Comparison of ENCODE assay signal across 19 mouse cellular contexts in the genomic region with DNA sequence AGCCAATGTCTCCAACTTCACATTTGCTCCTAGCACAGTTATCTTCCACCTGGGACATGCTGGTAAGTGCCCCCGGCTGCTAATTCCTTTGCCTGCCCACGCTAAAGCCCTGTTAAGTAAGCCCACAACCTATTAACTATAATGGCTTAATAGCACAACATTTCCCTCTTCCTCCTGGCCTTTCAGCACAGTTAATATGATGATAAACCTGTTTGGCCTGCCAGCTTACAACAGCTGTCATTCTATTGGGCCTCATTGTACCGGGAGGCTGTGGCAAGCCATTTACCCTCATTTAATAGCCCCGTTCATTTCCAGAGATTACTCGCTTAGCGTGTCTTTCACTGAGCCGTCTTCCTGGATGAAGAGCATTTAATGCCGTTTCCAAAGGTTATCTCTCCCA. TPM values are rescaled to one million over a fixed set of nuclear protein-coding genes. Genes with fewer than 3 reads are reported as not detected.
DNase-seq lines count a peak whose midpoint lies in the region; ATAC-seq and TF ChIP-seq lines count a peak whose summit lies in the region.
"Had no signal": no experiment of that assay in that cellular context is flagged by ENCODE, and none has a peak within 500 bp of the region (broad histone marks: within the 10 kb centered on the region; RNA-seq: fewer than 3 reads in every experiment).

No protein-coding gene starts in this region.

- no peak for DNase-seq in kidney, postnatal 36 days
- peak; percentile 60 for DNase-seq in brain, embryonic 14.5 days (ENCODE audit: low read depth)
- DNase-seq in ovary, adult 18-20 months (ENCODE audit: low spot score), result no peak
- DNase-seq: cerebellum, postnatal 10 days; gastrocnemius, postnatal 25 days; heart, postnatal 10 days; left cerebral cortex, postnatal 4 days; lung, adult 2 months; spleen, adult 18-20 months; thymus, postnatal 36 days had no signal

- no peak overlapping the region for H3K9ac ChIP-seq in forebrain, embryonic 12.5 days
- H3K9ac ChIP-seq in forebrain, embryonic 16.5 days (replicated peaks; ENCODE audit: low read depth, low read length), result no peak overlapping the region
- H3K9ac ChIP-seq in kidney, embryonic 16.5 days (replicated peaks; ENCODE audit: low read length), result no peak overlapping the region
- no peak overlapping the region for H3K9ac ChIP-seq in neural tube, embryonic 15.5 days (replicated peaks)
- H3K9ac ChIP-seq: hindbrain, embryonic 15.5 days had no signal

- H3K4me2 ChIP-seq in forebrain, embryonic 12.5 days, result no peak overlapping the region
- H3K4me2 ChIP-seq in forebrain, embryonic 16.5 days (ENCODE audit: low read length), result no peak overlapping the region
- no peak overlapping the region for H3K4me2 ChIP-seq in kidney, embryonic 16.5 days (replicated peaks; ENCODE audit: low read depth, low read length)
- no peak overlapping the region for H3K4me2 ChIP-seq in neural tube, embryonic 15.5 days
- H3K4me2 ChIP-seq: hindbrain, embryonic 15.5 days had no signal

- TF ChIP-seq POLR2A in brain, embryonic 14.5 days (IDR thresholded peaks at IDR 0.05; ENCODE audit: borderline replicate concordance, extremely low read depth, insufficient read depth, insufficient read length, poor library complexity, severe bottlenecking), result no peak

- 0 out of 2 replicates have a peak, but pooled peaks cover 3% of the 10 kb centered on the region for H3K4me1 ChIP-seq in forebrain, embryonic 12.5 days
- peaks cover 28% of the 10 kb centered on the region for H3K4me1 ChIP-seq in forebrain, embryonic 16.5 days (replicated peaks; ENCODE audit: control insufficient read depth, insufficient read depth, low read length)
- no peaks in the 10 kb centered on the region for H3K4me1 ChIP-seq in kidney, embryonic 16.5 days (ENCODE audit: insufficient read depth, low read length)
- H3K4me1 ChIP-seq in neural tube, embryonic 15.5 days, result peaks cover 33% of the 10 kb centered on the region

- H3K9me3 ChIP-seq in forebrain, embryonic 12.5 days, result no peaks in the 10 kb centered on the region
- H3K9me3 ChIP-seq in forebrain, embryonic 16.5 days (ENCODE audit: control insufficient read depth, low read length), result no peaks in the 10 kb centered on the region
- H3K9me3 ChIP-seq in kidney, embryonic 16.5 days (ENCODE audit: low read length), result no peaks in the 10 kb centered on the region
- H3K9me3 ChIP-seq in neural tube, embryonic 15.5 days (replicated peaks), result no peaks in the 10 kb centered on the region
- H3K9me3 ChIP-seq: hindbrain, embryonic 15.5 days had no signal

- peaks cover 89% of the 10 kb centered on the region for H3K36me3 ChIP-seq in forebrain, embryonic 12.5 days (replicated peaks)
- H3K36me3 ChIP-seq in forebrain, embryonic 16.5 days (ENCODE audit: control insufficient read depth, insufficient read depth), result peaks cover 13% of the 10 kb centered on the region
- H3K36me3 ChIP-seq in kidney, embryonic 16.5 days (ENCODE audit: insufficient read depth, low read length), result peaks cover 81% of the 10 kb centered on the region
- peaks cover 70% of the 10 kb centered on the region for H3K36me3 ChIP-seq in neural tube, embryonic 15.5 days

- H3K27me3 ChIP-seq in forebrain, embryonic 12.5 days, result no peaks in the 10 kb centered on the region
- no peaks in the 10 kb centered on the region for H3K27me3 ChIP-seq in forebrain, embryonic 16.5 days (replicated peaks; ENCODE audit: control insufficient read depth, insufficient read depth, low read length)
- H3K27me3 ChIP-seq in kidney, embryonic 16.5 days (ENCODE audit: insufficient read depth, low read length), result no peaks in the 10 kb centered on the region
- H3K27me3 ChIP-seq in neural tube, embryonic 15.5 days (replicated peaks), result no peaks in the 10 kb centered on the region
- H3K27me3 ChIP-seq: CH12.LX; hindbrain, embryonic 15.5 days had no signal

- no peak for TF ChIP-seq CTCF in brain, embryonic 14.5 days (IDR thresholded peaks at IDR 0.05; ENCODE audit: borderline replicate concordance, extremely low read depth, insufficient read depth, insufficient read length)

- H3K27ac ChIP-seq in forebrain, embryonic 12.5 days, result peak overlapping the region; percentile 46
- H3K27ac ChIP-seq in forebrain, embryonic 16.5 days (ENCODE audit: low read length), result no peak overlapping the region
- peak overlapping the region; percentile 59; the same call in 1 of the 2 replicates for H3K27ac ChIP-seq in kidney, embryonic 16.5 days (ENCODE audit: low read length)
- peak overlapping the region; percentile 48 for H3K27ac ChIP-seq in neural tube, embryonic 15.5 days (replicated peaks)
- H3K27ac ChIP-seq: layer of hippocampus, adult 2 months; macrophage had no signal

- WGBS in forebrain, embryonic 12.5 days, result 60% methylated on average over 8 of the region's 8 CpGs
- 42% methylated on average over 8 of the region's 8 CpGs for WGBS in forebrain, embryonic 16.5 days
- 65% methylated on average over 8 of the region's 8 CpGs for WGBS in kidney, embryonic 16.5 days
- WGBS in neural tube, embryonic 15.5 days, result 38% methylated on average over 8 of the region's 8 CpGs

- no peak overlapping the region for H3K4me3 ChIP-seq in forebrain, embryonic 12.5 days (replicated peaks)
- no peak overlapping the region for H3K4me3 ChIP-seq in forebrain, embryonic 16.5 days (replicated peaks; ENCODE audit: low read length)
- no peak overlapping the region for H3K4me3 ChIP-seq in kidney, embryonic 16.5 days (ENCODE audit: low read length)
- no peak overlapping the region for H3K4me3 ChIP-seq in neural tube, embryonic 15.5 days (replicated peaks)
- H3K4me3 ChIP-seq: hindbrain, embryonic 15.5 days; layer of hippocampus, adult 2 months had no signal

- no peak for ATAC-seq in forebrain, embryonic 12.5 days (ENCODE audit: low FRiP score)
- ATAC-seq in forebrain, embryonic 16.5 days, result no peak
- ATAC-seq in kidney, embryonic 16.5 days (ENCODE audit: low FRiP score, low TSS enrichment), result no peak
- ATAC-seq in neural tube, embryonic 15.5 days (ENCODE audit: low FRiP score), result peak; percentile 72

RNA-seq across cellular contexts. Expression of a gene that starts 27.2 kb away (rescaled TPM):
- polyA plus RNA-seq in forebrain, embryonic 12.5 days (2016; fragmentation: Nextera tagmentation; extraction: Ambion mirVana), result 1.00 and 2.2 TPM in 2 replicates
- polyA plus RNA-seq in forebrain, embryonic 16.5 days (2015; fragmentation: Nextera tagmentation; extraction: Ambion mirVana), result 0.80 TPM in 1 of 2 replicates, not detected in the other
- not detected in 2 replicates for polyA plus RNA-seq in kidney, embryonic 16.5 days (2015; fragmentation: Nextera tagmentation; extraction: Ambion mirVana)
- polyA plus RNA-seq in brain, embryonic 14.5 days (2012; rRNA removed), result 2.1 and 2.8 TPM in 2 replicates
- 1.8 TPM in 1 of 2 replicates, not detected in the other for polyA plus RNA-seq in neural tube, embryonic 15.5 days (2015; fragmentation: Nextera tagmentation; extraction: Ambion mirVana)
- polyA plus RNA-seq: liver, adult 2 months; lung, adult 2 months; macrophage had no signal

RNA-seq across cellular contexts. Expression of a gene that starts 40.8 kb away (rescaled TPM):
- polyA plus RNA-seq in forebrain, embryonic 12.5 days (2016; fragmentation: Nextera tagmentation; extraction: Ambion mirVana), result 0.67 and 0.88 TPM in 2 replicates
- polyA plus RNA-seq in forebrain, embryonic 16.5 days (2015; fragmentation: Nextera tagmentation; extraction: Ambion mirVana), result 0.20 and 0.30 TPM in 2 replicates
- 0.36 and 0.58 TPM in 2 replicates for polyA plus RNA-seq in kidney, embryonic 16.5 days (2015; fragmentation: Nextera tagmentation; extraction: Ambion mirVana)
- polyA plus RNA-seq in brain, embryonic 14.5 days (2012; rRNA removed), result 0.34 and 0.38 TPM in 2 replicates
- polyA plus RNA-seq in neural tube, embryonic 15.5 days (2015; fragmentation: Nextera tagmentation; extraction: Ambion mirVana), result 0.44 and 0.46 TPM in 2 replicates
- polyA plus RNA-seq: macrophage had no signal

RNA-seq across cellular contexts. Expression of a gene that starts 41.3 kb away (rescaled TPM):
- 217 and 221 TPM in 2 replicates for polyA plus RNA-seq in forebrain, embryonic 12.5 days (2016; fragmentation: Nextera tagmentation; extraction: Ambion mirVana)
- 183 and 189 TPM in 2 replicates for polyA plus RNA-seq in forebrain, embryonic 16.5 days (2015; fragmentation: Nextera tagmentation; extraction: Ambion mirVana)
- 324 and 341 TPM in 2 replicates for polyA plus RNA-seq in kidney, embryonic 16.5 days (2015; fragmentation: Nextera tagmentation; extraction: Ambion mirVana)
- 195 and 208 TPM in 2 replicates for polyA plus RNA-seq in brain, embryonic 14.5 days (2012; rRNA removed)
- polyA plus RNA-seq in neural tube, embryonic 15.5 days (2015; fragmentation: Nextera tagmentation; extraction: Ambion mirVana), result 225 and 255 TPM in 2 replicates

RNA-seq across cellular contexts. Expression of a gene that starts 47.3 kb away (rescaled TPM):
- polyA plus RNA-seq in forebrain, embryonic 12.5 days (2016; fragmentation: Nextera tagmentation; extraction: Ambion mirVana), result 68.8 and 69.4 TPM in 2 replicates
- polyA plus RNA-seq in forebrain, embryonic 16.5 days (2015; fragmentation: Nextera tagmentation; extraction: Ambion mirVana), result 97.5 and 105 TPM in 2 replicates
- polyA plus RNA-seq in kidney, embryonic 16.5 days (2015; fragmentation: Nextera tagmentation; extraction: Ambion mirVana), result 82.5 and 83.7 TPM in 2 replicates
- 80.2 and 93.0 TPM in 2 replicates for polyA plus RNA-seq in brain, embryonic 14.5 days (2012; rRNA removed)
- 110 and 112 TPM in 2 replicates for polyA plus RNA-seq in neural tube, embryonic 15.5 days (2015; fragmentation: Nextera tagmentation; extraction: Ambion mirVana)
